Mouse (Mus musculus): ENCODE results near the gene 4921530L21Rik. TPM values are rescaled to one million over a fixed set of nuclear protein-coding genes. Genes with fewer than 3 reads are reported as not detected.

Gene 4921530L21Rik
- polyA plus RNA-seq, 1 experiment from 2014 or later: not detected

DNA sequence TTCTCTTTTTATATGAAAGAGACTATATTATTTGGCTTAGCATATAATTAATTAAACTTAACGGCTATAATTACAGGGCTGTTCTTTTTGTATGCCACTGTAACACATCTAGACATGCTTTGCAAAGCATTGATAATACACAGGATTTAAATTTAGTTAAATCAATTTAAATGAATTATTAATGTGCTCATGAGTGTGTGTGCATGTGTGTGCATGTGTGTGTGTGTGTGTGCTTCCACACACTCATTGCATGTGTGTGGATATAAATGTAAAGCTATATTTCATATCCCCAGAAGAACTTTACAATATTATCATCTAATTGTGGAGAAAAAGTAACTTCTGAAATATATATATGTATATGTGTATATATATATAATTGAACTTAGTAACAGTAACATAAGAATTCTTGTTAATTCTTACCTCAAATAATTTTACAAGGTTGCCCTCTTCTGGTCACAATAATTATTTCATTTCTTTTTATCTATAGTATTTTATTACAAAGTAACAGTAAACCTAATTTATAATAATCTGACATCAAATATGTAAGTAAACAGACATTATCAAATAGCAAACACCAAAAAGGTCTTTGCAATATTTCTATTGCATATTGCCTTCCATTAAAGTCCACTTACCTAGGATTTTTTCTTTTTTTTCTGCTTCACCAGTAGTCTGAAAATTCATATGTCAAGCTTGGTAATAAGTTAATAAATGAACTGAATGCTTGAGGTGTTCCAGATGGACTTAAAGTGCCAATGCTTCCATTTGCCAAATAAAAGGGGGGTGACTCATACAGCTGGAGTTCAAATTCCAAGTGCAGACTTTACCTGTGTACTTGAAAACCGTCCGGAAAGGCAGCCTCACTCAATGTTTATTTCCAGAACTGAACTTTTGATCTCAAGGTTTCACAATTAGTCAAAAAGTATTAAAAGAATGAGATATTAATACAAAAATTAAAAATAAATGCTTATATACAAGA is 47.0 kb downstream of the 4921530L21Rik start:
- H3K4me3 ChIP-seq: no peak overlapping the region
- no peaks in the 10 kb centered on the region for H3K9me3 ChIP-seq
- no peak overlapping the region for H3K9ac ChIP-seq
- H3K27ac ChIP-seq: no peak overlapping the region
- no peaks in the 10 kb centered on the region for H3K27me3 ChIP-seq
- H3K36me3 ChIP-seq: no peaks in the 10 kb centered on the region
- no peak for ATAC-seq (ENCODE audit: insufficient number of reproducible peaks, insufficient read depth, low FRiP score, low TSS enrichment, low read depth)
- 82% methylated on average over 3 of the region's 3 CpGs for WGBS
- H3K4me2 ChIP-seq: no peak overlapping the region
- no peaks in the 10 kb centered on the region for H3K4me1 ChIP-seq

Data from embryonic facial prominence, embryonic 13.5 days (tissue).